Mouse (Mus musculus) myocyte (in vitro differentiated cells): ENCODE measurements around the gene Fah.

Experiments
- POLR2A ChIP-seq: IDR thresholded peaks from one replicate; pipeline ENCODE4 v1.6.1; 2011; ENCODE audit warnings: low read depth, mild to moderate bottlenecking, control low read depth, moderate library complexity; ENCODE audit not compliant: insufficient read length
- REST ChIP-seq: IDR thresholded peaks from one replicate; pipeline ENCODE4 v1.6.1; 2011; ENCODE audit warnings: mild to moderate bottlenecking, control low read depth, moderate library complexity; ENCODE audit not compliant: insufficient read depth, insufficient read length
- USF1 ChIP-seq: IDR thresholded peaks from one replicate; pipeline ENCODE4 v1.6.1; 2011; ENCODE audit warnings: low read depth, mild to moderate bottlenecking, control low read depth, moderate library complexity

DNA sequence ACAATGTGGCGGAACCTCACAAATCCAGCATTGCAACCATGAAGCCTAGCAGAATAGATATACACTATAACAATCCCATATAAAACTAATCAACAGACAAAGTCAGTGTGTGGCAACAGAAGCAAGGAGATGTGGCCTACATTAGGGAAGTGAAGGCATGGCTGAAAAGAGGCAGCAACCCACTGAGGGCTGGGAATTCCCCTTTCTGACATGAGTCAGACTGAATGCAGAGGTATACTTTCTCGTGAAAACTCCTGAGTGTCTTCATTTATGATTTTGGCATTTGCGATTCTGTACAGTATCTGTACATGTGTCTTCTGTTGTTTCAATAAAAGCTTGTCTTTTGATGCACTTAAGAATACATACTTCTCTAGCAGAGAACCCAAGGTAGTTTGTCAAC is 15.2 kb downstream of the Fah start:
- TF ChIP-seq POLR2A = no peak
- TF ChIP-seq USF1 = no peak
- no peak for TF ChIP-seq REST
